Mouse (Mus musculus) layer of hippocampus, postnatal 10 days (tissue): ENCODE results near the gene Cyb561d2. TPM values are rescaled to one million over a fixed set of nuclear protein-coding genes. Genes with fewer than 3 reads are reported as not detected.

Source experiments
- DNase-seq, 2 experiments: peaks; one replicate each; pipeline ENCODE4 v3.0.0; 2021; ENCODE audit warnings: low spot score in 2 of 2
- total RNA-seq, 2 experiments: library from RNA; stranded (reverse); gene quantifications; 2 replicates each; pipeline ENCODE4 v1.2.3; 2021

Cyb561d2 gene
- total RNA-seq, 2 experiments from 2014 or later, result 17.7 to 19.5 TPM

- DNase-seq, result peak; percentile 77 to 80
Observed at GRCm38 (mm10) chr9:107526198-107527026, 15.6 kb downstream of the Cyb561d2 start.

- no peak for DNase-seq
Observed at GRCm38 (mm10) chr9:107522400-107522711, 19.6 kb downstream of the Cyb561d2 start.

GRCm38 (mm10) chr9:107521711-107522399, 20.1 kb downstream of the Cyb561d2 start:
- no peak for DNase-seq

GRCm38 (mm10) chr9:107521190-107521589, 20.8 kb downstream of the Cyb561d2 start:
- no peak for DNase-seq

GRCm38 (mm10) chr9:107520331-107520730, 21.7 kb downstream of the Cyb561d2 start:
- DNase-seq, result no peak

GRCm38 (mm10) chr9:107514303-107514955, 27.6 kb downstream of the Cyb561d2 start:
- DNase-seq, result peak; percentile 92 to 94

- DNase-seq, result no peak
Observed at GRCm38 (mm10) chr9:107512326-107512725, 29.7 kb downstream of the Cyb561d2 start.

- no peak for DNase-seq
Observed at GRCm38 (mm10) chr9:107511436-107511835, 30.6 kb downstream of the Cyb561d2 start.

GRCm38 (mm10) chr9:107510384-107511100, 31.5 kb downstream of the Cyb561d2 start:
- no peak for DNase-seq

GRCm38 (mm10) chr9:107508266-107508665, 33.7 kb downstream of the Cyb561d2 start:
- peak; percentile 51 to 69 for DNase-seq

- peak; percentile 29 to 40 for DNase-seq
Observed at GRCm38 (mm10) chr9:107504662-107505537, 37.1 kb downstream of the Cyb561d2 start.

GRCm38 (mm10) chr9:107502131-107502846, 39.7 kb downstream of the Cyb561d2 start:
- no peak for DNase-seq

- no peak for DNase-seq
Observed at GRCm38 (mm10) chr9:107500708-107501286, 41.2 kb downstream of the Cyb561d2 start.

- DNase-seq, result no peak
Observed at GRCm38 (mm10) chr9:107496359-107496758, 45.6 kb downstream of the Cyb561d2 start.

GRCm38 (mm10) chr9:107494238-107494637, 47.8 kb downstream of the Cyb561d2 start:
- no peak for DNase-seq

- DNase-seq, result no peak
Observed at GRCm38 (mm10) chr9:107493511-107493910, 48.5 kb downstream of the Cyb561d2 start.

GRCm38 (mm10) chr9:107490625-107491024, 51.4 kb downstream of the Cyb561d2 start:
- no peak for DNase-seq

GRCm38 (mm10) chr9:107490146-107490545, 51.8 kb downstream of the Cyb561d2 start:
- no peak for DNase-seq
